Mouse (Mus musculus): Measurements from ENCODE around the gene Kpna7. TPM values are rescaled to one million over a fixed set of nuclear protein-coding genes. Genes with fewer than 3 reads are reported as not detected.
"Not testable (repeated sequence)": the region's sequence is repeated elsewhere in the genome, so short reads cannot be mapped to it uniquely, and the experiment has no call there.

The Kpna7 gene
- polyA plus RNA-seq, 1 experiment from 2014 or later, result not detected

DNA sequence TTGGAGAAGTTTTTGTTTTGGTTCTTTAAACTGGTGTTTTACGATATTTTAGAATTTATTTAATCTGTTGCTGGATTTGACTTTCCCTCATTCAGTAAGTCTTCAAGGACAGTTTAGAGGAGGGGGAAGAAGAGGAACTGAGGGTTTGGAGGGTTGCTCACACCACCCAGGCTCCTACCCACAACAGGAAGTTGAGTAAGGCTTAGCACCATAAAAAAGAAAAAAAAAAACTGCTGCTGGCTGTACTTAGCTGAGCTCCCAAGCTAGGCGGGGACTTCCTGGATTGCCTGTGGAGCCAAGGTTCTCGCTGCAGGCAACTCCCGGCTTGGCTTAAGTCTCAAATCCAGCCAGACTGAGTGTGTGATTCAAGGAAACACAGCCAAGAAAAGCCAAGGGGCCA lies 32.5 kb upstream of the Kpna7 start:
- WGBS, result 50% methylated on average over 4 of the region's 4 CpGs
- H3K36me3 ChIP-seq (replicated peaks), result no peaks in the 10 kb centered on the region
- no peak for ATAC-seq (replicated peaks)
- H3K27me3 ChIP-seq (replicated peaks), result peaks cover 14% of the 10 kb centered on the region
- H3K27ac ChIP-seq, result no peak overlapping the region
- H3K4me2 ChIP-seq, result no peak overlapping the region
- no peak overlapping the region for H3K4me3 ChIP-seq
- no peak overlapping the region for H3K9ac ChIP-seq
- H3K9me3 ChIP-seq, result no peaks in the 10 kb centered on the region
- peaks cover 5% of the 10 kb centered on the region for H3K4me1 ChIP-seq

DNA sequence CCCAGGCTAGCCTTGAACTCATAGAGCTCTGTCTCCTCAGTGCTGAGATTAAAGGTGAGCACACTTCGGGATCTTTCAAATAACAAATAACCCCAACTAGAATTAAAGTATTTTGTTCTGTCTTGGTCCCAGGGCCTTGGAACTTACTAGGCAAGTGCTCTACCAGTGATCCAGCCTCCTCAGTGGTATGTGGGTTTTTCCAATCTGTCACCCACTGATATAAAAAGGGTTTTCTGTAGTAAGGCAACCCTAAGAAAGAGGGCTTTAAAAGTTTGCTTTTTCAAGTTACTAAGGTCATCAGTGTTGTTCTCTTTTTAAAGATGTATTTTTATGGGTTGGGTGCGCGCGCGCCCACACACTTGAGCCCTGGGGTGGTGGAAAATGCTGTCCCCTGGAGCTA lies 31.9 kb upstream of the Kpna7 start:
- no peak overlapping the region for H3K4me2 ChIP-seq
- 94% methylated on average over 5 of the region's 5 CpGs for WGBS
- no peak overlapping the region for H3K4me3 ChIP-seq
- no peak for ATAC-seq (replicated peaks)
- H3K36me3 ChIP-seq (replicated peaks), result peaks cover under 1% of the 10 kb centered on the region; the same call in 1 of the 2 replicates
- no peak overlapping the region for H3K9ac ChIP-seq
- no peaks in the 10 kb centered on the region for H3K9me3 ChIP-seq
- H3K27ac ChIP-seq, result no peak overlapping the region
- peaks cover 5% of the 10 kb centered on the region for H3K4me1 ChIP-seq
- peaks cover 14% of the 10 kb centered on the region for H3K27me3 ChIP-seq (replicated peaks)

DNA sequence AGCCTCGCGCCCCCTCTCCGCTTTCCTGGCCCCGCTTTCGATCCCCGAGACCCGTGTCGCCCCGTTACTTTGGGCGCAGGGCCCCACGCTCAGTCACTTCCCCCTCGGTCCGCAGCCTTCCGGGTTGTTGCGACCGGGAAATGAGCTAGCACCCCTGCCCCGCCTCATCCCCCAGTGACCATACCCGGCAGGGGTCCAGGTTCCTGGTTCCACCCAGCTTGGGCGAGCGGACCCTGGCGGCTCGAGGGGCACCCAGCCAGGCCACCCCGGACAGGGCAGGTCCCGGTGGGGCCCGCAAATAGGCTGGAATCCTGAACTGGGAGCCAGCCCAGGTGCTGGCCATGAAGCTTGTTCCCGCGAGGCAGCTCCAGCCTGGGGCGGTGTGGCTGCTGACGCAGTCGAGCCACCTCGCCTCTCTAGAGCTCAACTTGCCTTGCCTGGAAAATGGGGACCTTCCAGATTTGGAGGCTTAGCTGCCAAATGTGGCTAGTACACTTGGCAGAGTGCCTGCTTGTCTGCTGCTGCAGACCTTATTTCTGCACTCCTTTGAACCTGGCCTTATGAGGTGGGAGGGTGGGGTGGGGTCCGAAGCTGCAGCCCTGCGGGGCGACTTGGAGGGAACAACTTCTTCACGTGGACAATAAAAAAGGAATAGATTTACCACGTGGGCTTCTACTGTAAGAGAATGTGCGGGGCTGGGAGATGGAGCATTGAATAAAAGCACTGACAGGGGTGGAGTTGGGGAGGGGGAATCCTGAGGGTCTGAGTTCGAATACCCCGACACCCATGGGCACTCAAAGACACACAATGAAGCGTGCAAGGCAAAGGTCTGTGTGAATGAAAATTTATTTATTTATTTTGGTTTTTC lies 31.0 kb upstream of the Kpna7 start:
- H3K36me3 ChIP-seq (replicated peaks), result peaks cover 9% of the 10 kb centered on the region
- peak overlapping the region; percentile 30; the same call in 1 of the 2 replicates for H3K9ac ChIP-seq
- no peak overlapping the region for H3K27ac ChIP-seq
- ATAC-seq (replicated peaks), result peak; percentile 22; the same call in 1 of the 2 replicates
- peak overlapping the region; percentile 51 for H3K4me2 ChIP-seq
- WGBS, result 18% methylated on average over 40 of the region's 40 CpGs
- H3K4me3 ChIP-seq, result peak overlapping the region; percentile 39
- peaks cover 5% of the 10 kb centered on the region for H3K4me1 ChIP-seq
- peaks cover 14% of the 10 kb centered on the region for H3K27me3 ChIP-seq (replicated peaks)
- no peaks in the 10 kb centered on the region for H3K9me3 ChIP-seq

DNA sequence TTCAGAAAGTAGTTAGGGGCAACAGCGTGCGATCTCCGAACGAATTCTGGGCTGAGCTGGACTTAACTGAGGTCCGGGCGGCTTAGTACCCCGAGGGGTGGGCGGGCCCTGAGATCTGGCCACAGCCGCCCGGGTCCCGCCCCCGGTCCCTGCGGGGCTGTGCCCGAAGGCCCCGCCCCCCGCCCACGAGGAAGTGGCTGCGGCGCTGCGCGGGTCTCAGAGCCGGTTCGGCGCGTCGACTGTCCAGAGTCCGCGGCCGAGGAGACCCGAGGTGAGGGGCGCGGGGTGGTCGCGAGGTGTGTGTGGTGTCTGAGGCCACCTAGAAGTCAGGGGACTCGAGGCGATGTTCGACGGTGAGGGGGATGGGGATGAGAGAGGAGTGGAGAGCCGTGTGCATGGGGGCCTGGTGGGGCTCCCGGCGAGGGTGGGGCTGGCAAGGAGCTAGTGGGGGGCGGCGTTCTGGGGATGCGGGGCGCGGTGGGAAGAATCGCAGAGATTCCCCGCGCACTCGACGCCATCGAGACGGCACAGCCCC lies 30.3 kb upstream of the Kpna7 start, which contains the start of gene Arpc1b:
Arpc1b (plus strand) TSS at position 145 of the 535 bp plus-strand sequence.
- Histone ChIP-seq H3K4me1 (peaks cover 5% of the 10 kb centered on the region), H3K9me3 (no peaks in the 10 kb centered on the region), H3K27ac (no peak within 1 kb of the TSS), H3K36me3 (replicated peaks) (peaks cover 12% of the 10 kb centered on the region), H3K4me3 (peak within 1 kb of the TSS; percentile 39), H3K9ac (peak within 1 kb of the TSS; percentile 30; the same call in 1 of the 2 replicates), H3K4me2 (peak within 1 kb of the TSS; percentile 51), H3K27me3 (replicated peaks) (peaks cover 14% of the 10 kb centered on the region)
- under 1% methylated on average over 53 of the region's 53 CpGs for WGBS
- ATAC-seq (replicated peaks), result peak; percentile 48

DNA sequence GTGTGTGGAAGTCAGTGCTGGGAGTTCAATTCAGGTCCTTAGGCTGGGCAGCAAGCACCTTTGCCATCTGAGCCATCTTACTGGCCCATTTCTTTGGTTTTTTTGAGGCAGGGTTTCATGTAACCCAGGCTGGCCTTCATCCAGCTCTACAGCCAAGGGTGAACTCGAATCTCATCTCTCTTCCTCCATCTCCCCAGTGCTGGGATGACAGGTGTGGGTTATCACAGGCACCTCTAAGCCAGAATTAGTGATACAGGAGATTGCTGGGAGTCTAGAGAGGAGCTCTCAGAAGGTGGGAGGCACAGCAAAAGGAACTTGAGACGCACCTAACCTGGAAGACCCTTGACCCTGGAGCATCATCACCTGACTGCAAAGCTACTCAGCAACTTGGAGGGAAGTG lies 29.6 kb upstream of the Kpna7 start:
- peaks cover 5% of the 10 kb centered on the region for H3K4me1 ChIP-seq
- H3K9me3 ChIP-seq, result no peaks in the 10 kb centered on the region
- no peak for ATAC-seq (replicated peaks)
- H3K4me3 ChIP-seq, result no peak overlapping the region
- H3K9ac ChIP-seq, result no peak overlapping the region
- WGBS, result 62% methylated on average over 2 of the region's 2 CpGs
- H3K36me3 ChIP-seq (replicated peaks), result peaks cover 18% of the 10 kb centered on the region
- no peak overlapping the region for H3K27ac ChIP-seq
- H3K4me2 ChIP-seq, result peak overlapping the region; percentile 51; the same call in 1 of the 2 replicates
- H3K27me3 ChIP-seq (replicated peaks), result peaks cover 14% of the 10 kb centered on the region

DNA sequence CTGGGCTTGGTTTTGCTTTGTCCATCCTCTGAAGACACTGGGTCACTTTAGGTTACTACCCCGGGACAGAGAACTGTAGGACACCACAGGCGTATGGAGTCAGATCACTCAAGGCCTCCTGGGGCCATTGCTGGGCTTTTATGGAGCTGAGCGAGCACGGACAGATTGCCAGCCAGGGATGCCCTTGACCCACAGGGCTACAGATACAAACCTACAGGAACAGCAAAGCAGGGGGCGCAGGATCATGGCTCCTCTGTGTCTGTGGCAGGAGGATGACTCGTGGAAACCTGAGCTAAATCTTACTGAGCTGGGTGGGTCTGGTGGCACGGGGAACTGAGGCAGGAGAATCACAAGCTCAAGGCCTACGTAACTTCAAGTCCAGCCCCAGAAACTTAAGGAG lies 28.7 kb upstream of the Kpna7 start:
- Histone ChIP-seq H3K27me3 (replicated peaks) (peaks cover 14% of the 10 kb centered on the region), H3K4me3 (no peak overlapping the region), H3K9ac (no peak overlapping the region), H3K27ac (no peak overlapping the region), H3K4me1 (peaks cover 5% of the 10 kb centered on the region), H3K36me3 (replicated peaks) (peaks cover 26% of the 10 kb centered on the region), H3K4me2 (no peak overlapping the region), H3K9me3 (no peaks in the 10 kb centered on the region)
- ATAC-seq (replicated peaks), result no peak
- 85% methylated on average over 8 of the region's 8 CpGs for WGBS

DNA sequence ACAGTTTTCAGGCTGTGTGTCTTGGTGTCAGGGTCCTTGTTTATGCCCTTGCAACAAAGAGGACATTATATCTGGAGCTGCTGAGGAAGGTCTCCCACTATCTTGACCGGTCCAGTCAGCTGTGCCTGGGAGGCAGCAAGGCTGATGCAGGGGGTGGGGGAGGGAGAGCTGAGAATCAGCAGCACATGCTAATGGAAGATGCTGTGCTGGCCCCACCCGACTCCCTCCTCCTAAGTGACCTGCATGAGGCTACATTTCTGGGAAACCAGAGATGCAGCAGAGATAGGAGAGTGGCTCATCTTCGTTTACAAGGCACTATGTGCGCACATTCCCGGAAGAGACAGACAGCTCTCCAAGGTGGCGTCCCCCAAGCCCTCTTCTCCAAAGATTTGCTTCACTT lies 26.6 kb upstream of the Kpna7 start:
- H3K4me1 ChIP-seq, result peaks cover 5% of the 10 kb centered on the region
- H3K27ac ChIP-seq, result no peak overlapping the region
- no peak overlapping the region for H3K9ac ChIP-seq
- peaks cover 14% of the 10 kb centered on the region for H3K27me3 ChIP-seq (replicated peaks)
- no peak overlapping the region for H3K4me2 ChIP-seq
- WGBS, result 91% methylated on average over 6 of the region's 6 CpGs
- ATAC-seq (replicated peaks), result no peak
- H3K4me3 ChIP-seq, result no peak overlapping the region
- no peaks in the 10 kb centered on the region for H3K9me3 ChIP-seq
- H3K36me3 ChIP-seq (replicated peaks), result peaks cover 44% of the 10 kb centered on the region

DNA sequence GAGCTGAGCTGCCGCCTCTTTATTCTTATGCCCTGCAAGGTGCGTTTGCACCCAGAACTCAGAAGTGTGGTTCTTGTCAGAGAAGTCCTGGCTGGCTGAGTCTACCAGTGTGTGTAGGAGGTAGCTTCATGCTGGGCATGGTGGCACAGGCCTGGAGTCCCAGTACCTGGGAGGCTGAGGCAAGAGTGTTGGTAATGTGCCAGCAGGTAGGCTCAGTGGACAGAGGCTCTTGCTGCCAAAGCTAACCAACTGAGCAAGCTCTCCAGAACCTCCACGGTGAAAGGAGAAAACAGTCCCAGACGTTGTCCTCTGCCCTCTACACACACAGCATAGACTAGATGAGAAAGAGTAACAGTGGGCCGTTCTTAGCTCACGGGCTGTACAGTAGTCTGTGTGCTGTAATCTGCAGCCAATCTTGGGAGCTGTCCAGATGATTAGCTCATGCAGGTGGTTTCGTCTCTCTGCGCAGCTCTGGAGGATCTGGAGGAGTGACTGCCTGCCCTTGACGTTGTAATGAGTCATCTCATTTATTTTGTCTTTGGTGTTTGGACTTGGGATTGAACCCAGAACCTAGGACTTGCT lies 22.0 kb upstream of the Kpna7 start:
- H3K9ac ChIP-seq, result no peak overlapping the region
- 95% methylated on average over 9 of the region's 9 CpGs for WGBS
- H3K27me3 ChIP-seq (replicated peaks), result no peaks in the 10 kb centered on the region
- H3K4me1 ChIP-seq, result no peaks in the 10 kb centered on the region
- H3K27ac ChIP-seq, result no peak overlapping the region
- no peak overlapping the region for H3K4me2 ChIP-seq
- H3K9me3 ChIP-seq, result no peaks in the 10 kb centered on the region
- peaks cover 79% of the 10 kb centered on the region for H3K36me3 ChIP-seq (replicated peaks)
- ATAC-seq (replicated peaks), result no peak
- H3K4me3 ChIP-seq, result no peak overlapping the region

DNA sequence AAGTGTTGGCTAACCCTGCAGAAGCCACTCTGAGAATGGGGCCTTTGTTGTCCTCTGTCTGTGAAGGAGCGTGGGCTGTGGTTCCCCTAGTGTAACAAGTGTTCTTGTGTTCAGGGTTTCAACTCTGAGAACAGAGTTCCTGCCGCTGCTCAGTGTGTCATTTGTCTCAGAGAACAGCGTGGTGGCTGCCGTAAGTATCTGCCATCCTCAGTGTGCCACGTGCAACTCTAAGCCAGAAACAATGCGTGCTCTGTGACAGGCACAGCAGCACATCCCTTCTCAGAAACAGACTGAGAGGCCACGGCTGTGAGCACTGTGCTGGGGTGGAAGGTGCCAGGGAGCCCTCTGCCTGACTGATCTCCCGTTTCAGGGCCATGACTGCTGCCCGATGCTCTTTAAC lies 20.5 kb upstream of the Kpna7 start:
- ATAC-seq (replicated peaks), result no peak
- Histone ChIP-seq H3K4me1 (no peaks in the 10 kb centered on the region), H3K27me3 (replicated peaks) (no peaks in the 10 kb centered on the region), H3K9ac (no peak overlapping the region), H3K4me2 (no peak overlapping the region), H3K9me3 (no peaks in the 10 kb centered on the region), H3K27ac (no peak overlapping the region), H3K36me3 (replicated peaks) (peaks cover 81% of the 10 kb centered on the region), H3K4me3 (no peak overlapping the region)
- 87% methylated on average over 9 of the region's 9 CpGs for WGBS

DNA sequence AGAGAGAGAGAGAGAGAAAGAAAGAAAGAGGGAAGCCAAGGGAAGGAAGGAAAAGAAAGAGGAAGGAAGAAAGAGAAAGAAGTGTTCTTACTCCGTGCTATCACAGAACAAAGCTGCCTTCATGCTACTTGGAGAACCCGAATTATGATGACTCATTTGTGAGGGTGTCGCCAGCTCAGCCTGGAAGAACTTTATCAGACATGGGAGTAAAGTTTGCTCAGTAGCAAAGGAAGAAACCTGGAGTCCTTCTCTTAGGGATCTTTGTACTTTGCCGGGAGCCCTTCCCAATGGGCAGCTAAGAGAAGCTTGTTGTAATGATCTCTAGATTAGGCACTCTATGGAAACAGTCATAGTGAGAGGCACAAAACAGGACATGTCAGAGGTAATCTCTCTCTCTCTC lies 18.9 kb upstream of the Kpna7 start:
- H3K9me3 ChIP-seq, result no peaks in the 10 kb centered on the region
- no peak overlapping the region for H3K9ac ChIP-seq
- H3K27ac ChIP-seq, result no peak overlapping the region
- WGBS, result 96% methylated on average over 4 of the region's 4 CpGs
- no peak overlapping the region for H3K4me2 ChIP-seq
- H3K27me3 ChIP-seq (replicated peaks), result no peaks in the 10 kb centered on the region
- ATAC-seq (replicated peaks), result no peak
- H3K36me3 ChIP-seq (replicated peaks), result peaks cover 80% of the 10 kb centered on the region
- H3K4me1 ChIP-seq, result no peaks in the 10 kb centered on the region
- H3K4me3 ChIP-seq, result no peak overlapping the region

DNA sequence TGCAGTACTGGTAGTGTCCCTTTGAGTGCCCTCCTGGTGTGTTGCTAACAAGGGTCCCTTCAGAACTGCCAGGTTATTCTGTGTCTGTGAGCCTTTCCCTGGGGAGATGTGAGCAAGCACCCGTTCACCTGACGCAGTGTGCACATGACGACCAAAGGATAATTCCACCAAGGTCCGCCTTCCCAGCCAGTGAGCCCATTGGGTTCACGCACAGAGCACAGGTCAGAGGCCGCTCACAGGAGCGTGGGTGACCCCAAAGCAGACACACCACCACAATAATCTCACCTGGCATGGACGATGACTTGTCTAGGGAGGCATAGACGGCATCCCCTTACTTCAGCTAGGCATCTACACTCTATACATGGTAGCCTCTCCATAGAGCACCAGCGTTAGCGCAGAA lies 17.6 kb upstream of the Kpna7 start:
- ATAC-seq (replicated peaks); H3K9me3 ChIP-seq; H3K4me2 ChIP-seq; H3K4me3 ChIP-seq; H3K9ac ChIP-seq; H3K27ac ChIP-seq; H3K27me3 ChIP-seq (replicated peaks); H3K4me1 ChIP-seq: not testable (repeated sequence)
- H3K36me3 ChIP-seq (replicated peaks), result peaks cover 84% of the 10 kb centered on the region
- 97% methylated on average over 11 of the region's 11 CpGs for WGBS

DNA sequence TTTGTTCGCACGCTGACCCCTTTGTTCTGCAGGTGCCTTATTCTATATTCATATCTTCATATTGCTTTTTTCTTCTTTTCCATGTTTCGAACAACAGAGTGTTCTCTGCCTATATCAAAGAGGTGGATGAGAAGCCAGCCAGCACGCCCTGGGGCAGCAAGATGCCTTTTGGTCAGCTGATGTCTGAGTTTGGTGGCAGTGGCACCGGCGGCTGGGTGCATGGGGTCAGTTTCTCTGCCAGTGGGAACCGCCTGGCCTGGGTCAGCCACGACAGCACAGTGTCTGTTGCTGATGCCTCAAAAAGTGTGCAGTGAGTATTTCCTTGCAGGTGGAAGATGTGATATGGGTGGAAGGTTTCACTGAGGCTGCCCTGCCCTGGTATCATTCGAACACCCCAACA lies 17.1 kb upstream of the Kpna7 start:
- H3K9me3 ChIP-seq, result no peaks in the 10 kb centered on the region
- H3K9ac ChIP-seq, result no peak overlapping the region
- H3K4me2 ChIP-seq, result no peak overlapping the region
- no peaks in the 10 kb centered on the region for H3K27me3 ChIP-seq (replicated peaks)
- WGBS, result 98% methylated on average over 9 of the region's 9 CpGs
- H3K4me3 ChIP-seq, result no peak overlapping the region
- no peak overlapping the region for H3K27ac ChIP-seq
- no peak for ATAC-seq (replicated peaks)
- H3K4me1 ChIP-seq, result no peaks in the 10 kb centered on the region
- H3K36me3 ChIP-seq (replicated peaks), result peaks cover 84% of the 10 kb centered on the region
